Mouse (Mus musculus): Measurements from ENCODE around the gene Otop2. TPM values are rescaled to one million over a fixed set of nuclear protein-coding genes. Genes with fewer than 3 reads are reported as not detected.

Gene Otop2
- total RNA-seq, 2 experiments from 2014 or later: not detected

- no peak for ATAC-seq (replicated peaks; ENCODE audit: low FRiP score, poor library complexity, severe bottlenecking)
Measured at GRCm38 (mm10) chr11:115372015-115372414, 65.1 kb downstream of the Otop2 start.

DNA sequence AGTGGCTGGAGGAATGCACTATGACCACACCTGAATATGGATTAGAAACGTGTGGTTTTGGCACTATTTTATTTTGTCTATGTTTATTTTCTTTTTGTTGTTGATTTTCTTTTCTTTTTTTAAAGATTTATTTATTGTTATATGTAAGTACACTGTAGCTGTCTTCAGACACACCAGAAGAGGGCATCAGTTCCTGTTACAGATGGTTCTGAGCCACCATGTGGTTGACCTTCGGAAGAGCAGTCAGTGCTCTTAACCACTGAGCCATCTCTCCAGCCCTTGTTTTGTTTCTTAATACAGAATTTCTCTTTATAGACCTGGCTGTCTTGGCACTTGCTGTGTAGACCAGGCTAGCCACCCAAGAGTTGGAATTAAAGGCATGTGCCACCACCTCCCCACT is 65.8 kb downstream of the Otop2 start:
- ATAC-seq (replicated peaks; ENCODE audit: low FRiP score, poor library complexity, severe bottlenecking): no peak

GRCm38 (mm10) chr11:115373805-115374694 is 67.1 kb downstream of the Otop2 start:
- no peak for ATAC-seq (replicated peaks; ENCODE audit: low FRiP score, poor library complexity, severe bottlenecking)

GRCm38 (mm10) chr11:115374695-115375425 is 67.9 kb downstream of the Otop2 start:
- ATAC-seq (replicated peaks; ENCODE audit: low FRiP score, poor library complexity, severe bottlenecking): no peak

DNA sequence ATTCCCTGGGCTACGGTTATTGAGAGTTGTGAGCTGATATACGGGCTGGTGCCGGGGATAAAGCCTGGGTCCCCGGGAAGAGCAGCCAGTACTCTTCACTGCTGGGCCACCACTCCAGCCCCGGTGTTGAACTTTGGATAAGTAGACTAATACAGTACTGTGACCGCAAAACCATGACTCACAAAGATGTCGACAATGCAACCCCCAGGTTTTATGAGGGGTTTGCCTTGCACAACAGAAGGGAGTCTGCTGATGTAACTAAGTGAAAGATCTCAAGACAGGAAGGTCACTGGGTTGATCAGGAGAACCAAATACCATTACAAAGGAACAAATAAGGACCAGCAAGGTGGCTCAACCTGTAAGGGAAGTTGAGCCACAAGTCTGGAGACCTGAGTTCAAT is 69.8 kb downstream of the Otop2 start:
- ATAC-seq (replicated peaks; ENCODE audit: low FRiP score, poor library complexity, severe bottlenecking): no peak

DNA sequence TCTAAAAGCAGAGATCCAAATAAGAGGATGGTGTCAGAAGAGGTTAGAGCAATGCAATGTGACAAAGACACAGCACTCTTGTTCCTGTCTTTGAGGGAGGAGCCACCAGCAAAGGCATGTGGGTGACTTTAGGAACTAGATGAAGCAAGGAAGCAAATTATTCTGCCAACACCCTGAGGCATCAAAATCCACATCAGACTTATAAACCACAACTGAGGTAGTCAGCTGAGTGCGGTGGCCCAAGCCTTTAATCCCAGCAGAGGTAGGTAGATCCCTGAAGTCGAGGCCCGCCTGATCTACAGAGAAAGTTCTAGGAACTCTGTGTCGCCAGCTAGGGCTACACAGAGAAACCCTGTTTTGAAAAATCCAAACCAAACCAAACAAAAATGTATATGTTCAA is 70.3 kb downstream of the Otop2 start:
- ATAC-seq (replicated peaks; ENCODE audit: low FRiP score, poor library complexity, severe bottlenecking): no peak

- ATAC-seq (replicated peaks; ENCODE audit: low FRiP score, poor library complexity, severe bottlenecking): no peak
Measured at GRCm38 (mm10) chr11:115377854-115378253, 70.9 kb downstream of the Otop2 start.

DNA sequence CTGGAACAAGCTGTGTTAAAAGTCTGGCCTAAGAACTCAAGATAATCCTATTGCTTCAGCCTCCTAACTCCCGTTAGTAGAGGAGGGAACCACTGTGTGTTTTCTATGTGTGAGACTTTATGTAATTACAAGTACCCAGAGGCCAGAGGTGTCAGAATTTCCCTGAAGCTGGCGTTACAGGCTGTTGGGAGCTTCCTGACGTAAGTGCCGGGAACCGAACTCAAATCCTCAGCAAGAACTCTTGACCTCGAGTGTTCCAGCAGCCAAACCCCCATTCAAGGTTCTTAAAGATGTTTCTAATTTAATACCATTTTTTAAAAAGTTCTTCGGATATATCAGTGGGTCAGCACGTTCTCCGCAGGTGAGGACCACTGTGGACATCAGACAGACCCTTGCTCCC is 74.3 kb downstream of the Otop2 start:
- no peak for ATAC-seq (replicated peaks; ENCODE audit: low FRiP score, poor library complexity, severe bottlenecking)

Other genes starting within 250 kb of the Otop2 start
- gene Cd300e, start 245.0 kb upstream of the Otop2 start, total RNA-seq (2015; ENCODE audit: low replicate concordance): 2.3 and 2.7 TPM in 2 replicates
- gene Cd300e, start 245.0 kb upstream of the Otop2 start, total RNA-seq (2017; ENCODE audit: low replicate concordance): 0.42 and 0.43 TPM in 2 replicates
- gene Rab37, start 215.7 kb upstream of the Otop2 start, total RNA-seq (2015; ENCODE audit: low replicate concordance): 4.8 and 7.5 TPM in 2 replicates
- gene Rab37, start 215.7 kb upstream of the Otop2 start, total RNA-seq (2017; ENCODE audit: low replicate concordance): 3.8 and 4.3 TPM in 2 replicates
- gene Cd300lf, start 173.2 kb upstream of the Otop2 start, total RNA-seq (2015; ENCODE audit: low replicate concordance): 6.3 and 17.3 TPM in 2 replicates
- gene Cd300lf, start 173.2 kb upstream of the Otop2 start, total RNA-seq (2017; ENCODE audit: low replicate concordance): 11.3 and 13.7 TPM in 2 replicates
- 22.2 and 22.5 TPM in 2 replicates for gene Slc9a3r1, start 143.8 kb upstream of the Otop2 start, total RNA-seq (2015; ENCODE audit: low replicate concordance)
- gene Slc9a3r1, start 143.8 kb upstream of the Otop2 start, total RNA-seq (2017; ENCODE audit: low replicate concordance): 17.7 and 19.1 TPM in 2 replicates
- 4.6 and 5.2 TPM in 2 replicates for gene Tmem104, start 119.7 kb upstream of the Otop2 start, total RNA-seq (2015; ENCODE audit: low replicate concordance)
- 0.85 and 1.5 TPM in 2 replicates for gene Tmem104, start 119.7 kb upstream of the Otop2 start, total RNA-seq (2017; ENCODE audit: low replicate concordance)
- gene Nat9, start 119.3 kb upstream of the Otop2 start, total RNA-seq (2015; ENCODE audit: low replicate concordance): 3.1 and 8.8 TPM in 2 replicates
- 8.8 and 10.5 TPM in 2 replicates for gene Nat9, start 119.3 kb upstream of the Otop2 start, total RNA-seq (2017; ENCODE audit: low replicate concordance)
- not detected in 2 replicates for gene Grin2c, start 39.9 kb upstream of the Otop2 start, total RNA-seq (2015; ENCODE audit: low replicate concordance)
- gene Grin2c, start 39.9 kb upstream of the Otop2 start, total RNA-seq (2017; ENCODE audit: low replicate concordance): not detected in 2 replicates
- 4.2 TPM in 1 of 2 replicates, not detected in the other for gene Fdxr, start 30.1 kb upstream of the Otop2 start, total RNA-seq (2015; ENCODE audit: low replicate concordance)
- 2.9 TPM in 1 of 2 replicates, not detected in the other for gene Fdxr, start 30.1 kb upstream of the Otop2 start, total RNA-seq (2017; ENCODE audit: low replicate concordance)
- gene Fads6, start 9.5 kb upstream of the Otop2 start, total RNA-seq (2015; ENCODE audit: low replicate concordance): 0.21 TPM in 1 of 2 replicates, not detected in the other
- gene Fads6, start 9.5 kb upstream of the Otop2 start, total RNA-seq (2017; ENCODE audit: low replicate concordance): 0.26 and 0.84 TPM in 2 replicates
- not detected in 2 replicates for gene Ush1g, start 14.9 kb downstream of the Otop2 start, total RNA-seq (2015; ENCODE audit: low replicate concordance)
- gene Ush1g, start 14.9 kb downstream of the Otop2 start, total RNA-seq (2017; ENCODE audit: low replicate concordance): not detected in 2 replicates
- not detected in 2 replicates for gene Otop3, start 27.6 kb downstream of the Otop2 start, total RNA-seq (2015; ENCODE audit: low replicate concordance)
- gene Otop3, start 27.6 kb downstream of the Otop2 start, total RNA-seq (2017; ENCODE audit: low replicate concordance): not detected in 2 replicates
- 1.2 and 5.2 TPM in 2 replicates for gene Hid1, start 60.6 kb downstream of the Otop2 start, total RNA-seq (2015; ENCODE audit: low replicate concordance)
- 0.26 TPM in 1 of 2 replicates, not detected in the other for gene Hid1, start 60.6 kb downstream of the Otop2 start, total RNA-seq (2017; ENCODE audit: low replicate concordance)
- not detected in 2 replicates for gene Cdr2l, start 74.8 kb downstream of the Otop2 start, total RNA-seq (2015; ENCODE audit: low replicate concordance)
- not detected in 2 replicates for gene Cdr2l, start 74.8 kb downstream of the Otop2 start, total RNA-seq (2017; ENCODE audit: low replicate concordance)
- 19.2 and 34.4 TPM in 2 replicates for gene Mrpl58, start 96.6 kb downstream of the Otop2 start, total RNA-seq (2015; ENCODE audit: low replicate concordance)
- gene Mrpl58, start 96.6 kb downstream of the Otop2 start, total RNA-seq (2017; ENCODE audit: low replicate concordance): 18.0 and 23.0 TPM in 2 replicates
- gene Atp5h, start 112.8 kb downstream of the Otop2 start, total RNA-seq (2015; ENCODE audit: low replicate concordance): 282 and 306 TPM in 2 replicates
- 240 and 279 TPM in 2 replicates for gene Atp5h, start 112.8 kb downstream of the Otop2 start, total RNA-seq (2017; ENCODE audit: low replicate concordance)
- 2.1 and 5.9 TPM in 2 replicates for gene Kctd2, start 113.0 kb downstream of the Otop2 start, total RNA-seq (2015; ENCODE audit: low replicate concordance)
- gene Kctd2, start 113.0 kb downstream of the Otop2 start, total RNA-seq (2017; ENCODE audit: low replicate concordance): 2.8 and 8.3 TPM in 2 replicates
- gene Trim80, start 133.4 kb downstream of the Otop2 start, total RNA-seq (2015; ENCODE audit: low replicate concordance): not detected in 2 replicates
- not detected in 2 replicates for gene Trim80, start 133.4 kb downstream of the Otop2 start, total RNA-seq (2017; ENCODE audit: low replicate concordance)
- not detected in 2 replicates for gene Slc16a5, start 155.3 kb downstream of the Otop2 start, total RNA-seq (2015; ENCODE audit: low replicate concordance)
- not detected in 2 replicates for gene Slc16a5, start 155.3 kb downstream of the Otop2 start, total RNA-seq (2017; ENCODE audit: low replicate concordance)
- gene Armc7, start 168.5 kb downstream of the Otop2 start, total RNA-seq (2015; ENCODE audit: low replicate concordance): 2.5 and 3.8 TPM in 2 replicates
- gene Armc7, start 168.5 kb downstream of the Otop2 start, total RNA-seq (2017; ENCODE audit: low replicate concordance): 1.5 and 5.5 TPM in 2 replicates
- 32.8 and 52.3 TPM in 2 replicates for gene Nt5c, start 184.7 kb downstream of the Otop2 start, total RNA-seq (2015; ENCODE audit: low replicate concordance)
- 14.1 and 16.0 TPM in 2 replicates for gene Nt5c, start 184.7 kb downstream of the Otop2 start, total RNA-seq (2017; ENCODE audit: low replicate concordance)
- gene Jpt1, start 207.2 kb downstream of the Otop2 start, total RNA-seq (2015; ENCODE audit: low replicate concordance): 105 and 112 TPM in 2 replicates
- 114 and 134 TPM in 2 replicates for gene Jpt1, start 207.2 kb downstream of the Otop2 start, total RNA-seq (2017; ENCODE audit: low replicate concordance)
- 126 and 222 TPM in 2 replicates for gene Sumo2, start 229.1 kb downstream of the Otop2 start, total RNA-seq (2015; ENCODE audit: low replicate concordance)
- gene Sumo2, start 229.1 kb downstream of the Otop2 start, total RNA-seq (2017; ENCODE audit: low replicate concordance): 154 and 170 TPM in 2 replicates

Data from erythroblast, adult 5-6 weeks (primary cell).